Mouse (Mus musculus): Measurements from ENCODE around the gene Gpr176. TPM values are rescaled to one million over a fixed set of nuclear protein-coding genes. Genes with fewer than 3 reads are reported as not detected.

Gene Gpr176
- total and polyA plus RNA-seq, 3 experiments, result not detected

GRCm38 (mm10) chr2:118248966-118249365, 124.3 kb downstream of the Gpr176 start:
- DNase-seq (ENCODE audit: low read depth, low spot score), result no peak
- TF ChIP-seq CHD2 (IDR thresholded peaks at IDR 0.05; ENCODE audit: low read length) (no peak), HCFC1 (IDR thresholded peaks at IDR 0.05; ENCODE audit: low read depth, low read length) (no peak), CTCF (IDR thresholded peaks at IDR 0.05 in 2 of 3, conservative IDR thresholded peaks at IDR 0.05 in 1 of 3; ENCODE audit: control insufficient read depth in 1 of 3, insufficient read depth in 1 of 3, low read depth in 2 of 3, low read length in 3 of 3, poor library complexity in 1 of 3, severe bottlenecking in 1 of 3) (no peak), MAX (IDR thresholded peaks at IDR 0.05; ENCODE audit: low read length) (no peak), USF1 (IDR thresholded peaks at IDR 0.05; ENCODE audit: low read depth, low read length) (no peak), POLR2AphosphoS5 (IDR thresholded peaks at IDR 0.05; ENCODE audit: borderline replicate concordance, low read depth, low read length) (no peak), JUND (IDR thresholded peaks at IDR 0.05; ENCODE audit: low read depth, low read length) (no peak), TBP (IDR thresholded peaks at IDR 0.05; ENCODE audit: low read depth, low read length) (no peak), EP300 (IDR thresholded peaks at IDR 0.05; ENCODE audit: low read depth in 1 of 2, low read length in 2 of 2) (no peak), MEF2A (IDR thresholded peaks at IDR 0.05; ENCODE audit: extremely low read depth, insufficient replicate concordance, low read depth, low read length, poor library complexity, severe bottlenecking) (no peak)

GRCm38 (mm10) chr2:118248016-118248415, 125.2 kb downstream of the Gpr176 start:
- no peaks in the 10 kb centered on the region for H3K4me1 ChIP-seq (ENCODE audit: control insufficient read depth in 1 of 2, insufficient read depth in 2 of 2, low read length in 2 of 2)
- no peak overlapping the region for H3K9ac ChIP-seq (ENCODE audit: control insufficient read depth, low read depth, low read length, poor library complexity, severe bottlenecking)
- no peak for DNase-seq (ENCODE audit: low read depth, low spot score)
- no peak overlapping the region for H3K27ac ChIP-seq (ENCODE audit: control insufficient read depth, low read depth, low read length)
- H3K4me3 ChIP-seq (ENCODE audit: control insufficient read depth in 1 of 2, insufficient read depth in 1 of 2, low read depth in 2 of 2, low read length in 2 of 2), result no peak overlapping the region
- H3K79me2 ChIP-seq (ENCODE audit: control insufficient read depth, insufficient read depth, low read length, poor library complexity), result no peaks in the 10 kb centered on the region
- no peaks in the 10 kb centered on the region for H3K27me3 ChIP-seq (ENCODE audit: control insufficient read depth in 1 of 2, insufficient read depth in 2 of 2, low read length in 2 of 2)
- H3K36me3 ChIP-seq (ENCODE audit: control insufficient read depth in 1 of 2, insufficient read depth in 2 of 2, low read length in 2 of 2), result no peaks in the 10 kb centered on the region
- H3K9me3 ChIP-seq (replicated peaks; ENCODE audit: insufficient read depth, low read length), result no peaks in the 10 kb centered on the region
- TF ChIP-seq TAL1 (IDR thresholded peaks at IDR 0.05; ENCODE audit: low read length) (no peak), BHLHE40 (IDR thresholded peaks at IDR 0.05; ENCODE audit: borderline replicate concordance, low read depth, low read length) (no peak), RCOR1 (IDR thresholded peaks at IDR 0.05; ENCODE audit: low read depth, low read length) (no peak), NELFE (IDR thresholded peaks at IDR 0.05; ENCODE audit: low read depth, low read length) (no peak), POLR2A (IDR thresholded peaks at IDR 0.05; ENCODE audit: control insufficient read depth in 1 of 2, insufficient read depth in 1 of 2, low read depth in 1 of 2, low read length in 2 of 2, poor library complexity in 1 of 2) (no peak), KAT2A (conservative IDR thresholded peaks at IDR 0.05; ENCODE audit: low read depth, low read length) (no peak), MYC (IDR thresholded peaks at IDR 0.05; ENCODE audit: low read depth, low read length) (no peak), MXI1 (IDR thresholded peaks at IDR 0.05; ENCODE audit: low read depth, low read length) (no peak)

More at GRCm38 (mm10) chr2:118248966-118249365, 124.3 kb downstream of the Gpr176 start:
- no peak overlapping the region for H3K4me3 ChIP-seq (ENCODE audit: control insufficient read depth in 1 of 2, insufficient read depth in 1 of 2, low read depth in 2 of 2, low read length in 2 of 2)
- H3K27ac ChIP-seq (ENCODE audit: control insufficient read depth, low read depth, low read length), result no peak overlapping the region
- H3K36me3 ChIP-seq (ENCODE audit: control insufficient read depth in 1 of 2, insufficient read depth in 2 of 2, low read length in 2 of 2), result no peaks in the 10 kb centered on the region
- no peaks in the 10 kb centered on the region for H3K9me3 ChIP-seq (replicated peaks; ENCODE audit: insufficient read depth, low read length)
- no peak overlapping the region for H3K9ac ChIP-seq (ENCODE audit: control insufficient read depth, low read depth, low read length, poor library complexity, severe bottlenecking)
- H3K79me2 ChIP-seq (ENCODE audit: control insufficient read depth, insufficient read depth, low read length, poor library complexity), result no peaks in the 10 kb centered on the region
- H3K4me1 ChIP-seq (ENCODE audit: control insufficient read depth in 1 of 2, insufficient read depth in 2 of 2, low read length in 2 of 2), result no peaks in the 10 kb centered on the region
- no peaks in the 10 kb centered on the region for H3K27me3 ChIP-seq (ENCODE audit: control insufficient read depth in 1 of 2, insufficient read depth in 2 of 2, low read length in 2 of 2)
